Mouse (Mus musculus) intestine, embryonic 15.5 days (tissue): ENCODE measurements at regions not wholly inside any gene's neighbourhood (a gene's known extent, or its start where the extent isn't known, plus 50 kb on each side); places are given as distances from the start of the nearest gene placed in this dataset.

ENCODE experiments used
- ATAC-seq: fragments of 200-750 bp; cut with Nextera tagmentation; 2 replicates; pipeline ENCODE4 v1.8.0; 2017; ENCODE audit warnings: moderate TSS enrichment, moderate library complexity
- H3K27ac ChIP-seq: fragments of 300-500 bp; sonication (generic); 2 replicates; pipeline ENCODE4 v1.5.1; 2015; ENCODE audit warnings: mild to moderate bottlenecking, inconsistent platforms
- H3K27me3 ChIP-seq: fragments of 300-500 bp; sonication (generic); replicated peaks from 2 replicates; pipeline ENCODE4 v1.6.1; 2015; ENCODE audit warnings: inconsistent platforms
- H3K36me3 ChIP-seq: fragments of 300-500 bp; sonication (generic); 2 replicates; pipeline ENCODE4 v1.6.1; 2015; ENCODE audit warnings: inconsistent platforms
- H3K4me1 ChIP-seq: fragments of 300-500 bp; sonication (generic); replicated peaks from 2 replicates; pipeline ENCODE4 v1.6.1; 2015; ENCODE audit warnings: inconsistent platforms
- H3K4me2 ChIP-seq: fragments of 300-500 bp; sonication (generic); replicated peaks from 2 replicates; pipeline ENCODE4 v1.6.1; 2015; ENCODE audit warnings: mild to moderate bottlenecking, inconsistent platforms
- H3K4me3 ChIP-seq: fragments of 300-500 bp; sonication (generic); replicated peaks from 2 replicates; pipeline ENCODE4 v1.5.1; 2015; ENCODE audit warnings: inconsistent platforms
- H3K9ac ChIP-seq: fragments of 300-500 bp; sonication (generic); 2 replicates; pipeline ENCODE4 v1.6.1; 2015; ENCODE audit warnings: inconsistent platforms
- H3K9me3 ChIP-seq: fragments of 300-500 bp; sonication (generic); 2 replicates; pipeline ENCODE4 v1.6.1; 2016; ENCODE audit warnings: inconsistent platforms
- WGBS: fragments of 180-500 bp; shearing (Covaris S2); methylation state at CpG from one replicate; pipeline ENCODE4 v1.1.7; 2015; 5-methylcytosine and 5-hydroxymethylcytosine counted together

GRCm38 (mm10) chr2:38460367-38460766 is 51.1 kb upstream of the Nek6 start:
- Histone ChIP-seq H3K9ac (no peak overlapping the region), H3K9me3 (no peaks in the 10 kb centered on the region), H3K27ac (no peak overlapping the region), H3K27me3 (no peaks in the 10 kb centered on the region; the same call in 1 of the 2 replicates), H3K4me3 (no peak overlapping the region), H3K4me1 (peaks cover 5% of the 10 kb centered on the region; the same call in 1 of the 2 replicates), H3K36me3 (no peaks in the 10 kb centered on the region), H3K4me2 (no peak overlapping the region)
- no peak for ATAC-seq
- 91% methylated on average over 2 of the region's 2 CpGs for WGBS

GRCm38 (mm10) chr2:38460825-38461540 is 50.5 kb upstream of the Nek6 start:
- H3K36me3 ChIP-seq = no peaks in the 10 kb centered on the region
- H3K4me2 ChIP-seq = no peak overlapping the region
- no peak overlapping the region for H3K9ac ChIP-seq
- H3K4me3 ChIP-seq = no peak overlapping the region
- ATAC-seq = no peak
- WGBS = 40% methylated on average over 6 of the region's 6 CpGs
- H3K9me3 ChIP-seq = no peaks in the 10 kb centered on the region
- H3K27ac ChIP-seq = no peak overlapping the region
- peaks cover 5% of the 10 kb centered on the region; the same call in 1 of the 2 replicates for H3K4me1 ChIP-seq
- H3K27me3 ChIP-seq = no peaks in the 10 kb centered on the region; the same call in 1 of the 2 replicates
